Mouse (Mus musculus): ENCODE measurements at regions not wholly inside any gene's neighbourhood (a gene's known extent, or its start where the extent isn't known, plus 50 kb on each side); places are given as distances from the start of the nearest gene placed in this dataset.

DNA sequence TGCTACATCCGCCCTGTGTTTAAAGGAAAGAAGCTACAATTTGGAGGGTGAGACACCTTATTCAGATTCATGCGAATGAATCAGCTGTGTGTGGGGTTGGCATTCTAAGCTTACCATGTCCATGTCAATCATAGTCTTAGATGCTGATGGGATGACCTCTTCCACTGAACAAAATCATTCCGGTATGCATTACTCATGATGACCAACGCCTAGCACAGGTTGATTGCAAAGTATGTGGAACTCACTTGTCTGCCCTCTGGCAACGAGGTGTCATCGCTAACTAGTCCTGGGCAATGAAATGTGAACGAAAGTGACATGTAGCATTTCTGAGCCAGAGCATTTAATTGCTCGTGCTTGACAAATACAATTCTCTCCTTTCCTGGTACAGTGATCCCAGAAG lies 339.7 kb downstream of the Rnf144b start:
- WGBS, result 89% methylated on average over 8 of the region's 8 CpGs
- no peak for TF ChIP-seq POLR2A (IDR thresholded peaks at IDR 0.05; ENCODE audit: borderline replicate concordance, extremely low read depth, low read depth, low read length)
- no peak for TF ChIP-seq CTCF (IDR thresholded peaks at IDR 0.05; ENCODE audit: insufficient read depth, low read length)
- H3K4me3 ChIP-seq (replicated peaks; ENCODE audit: extremely low read depth, low read depth, low read length), result no peak overlapping the region

GRCm38 (mm10) chr13:47471543-47472213 lies 349.2 kb downstream of the Rnf144b start:
- Histone ChIP-seq H3K4me1 (ENCODE audit: control insufficient read depth, insufficient read depth, low read length) (no peaks in the 10 kb centered on the region), H3K4me3 (replicated peaks; ENCODE audit: extremely low read depth, low read depth, low read length) (no peak overlapping the region)
- TF ChIP-seq POLR2A (IDR thresholded peaks at IDR 0.05; ENCODE audit: borderline replicate concordance, extremely low read depth, low read depth, low read length) (no peak), CTCF (IDR thresholded peaks at IDR 0.05; ENCODE audit: insufficient read depth, low read length) (no peak)
- 75% methylated on average over 14 of the region's 14 CpGs for WGBS
- DNase-seq, result no peak

More for the DNA sequence above, 339.7 kb downstream of the Rnf144b start:
- no peaks in the 10 kb centered on the region for H3K4me1 ChIP-seq (ENCODE audit: control insufficient read depth, insufficient read depth, low read length)
- no peak for DNase-seq

DNA sequence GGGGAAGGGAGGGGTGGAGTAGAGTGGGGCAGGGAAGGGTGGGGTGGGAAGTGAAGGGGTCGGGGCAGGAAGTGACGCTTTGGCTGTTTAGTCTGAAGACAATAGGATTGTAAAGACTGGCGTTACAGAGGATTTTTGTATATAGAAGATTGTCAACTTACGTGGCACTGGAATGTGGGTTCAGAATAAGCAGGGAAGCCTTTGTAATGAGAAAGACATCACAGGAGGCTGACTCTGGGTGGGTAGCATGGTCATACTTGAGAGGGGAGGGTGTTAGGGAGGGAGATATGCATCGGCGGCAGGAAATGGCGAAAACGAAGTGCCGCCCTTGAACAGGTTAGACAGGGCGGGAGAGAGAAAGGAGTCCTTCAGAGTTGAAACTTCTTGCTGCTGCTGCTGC lies 357.7 kb downstream of the Rnf144b start:
- WGBS, result 41% methylated on average over 10 of the region's 10 CpGs
- Histone ChIP-seq H3K4me1 (ENCODE audit: control insufficient read depth, insufficient read depth, low read length) (no peaks in the 10 kb centered on the region), H3K4me3 (replicated peaks; ENCODE audit: extremely low read depth, low read depth, low read length) (no peak overlapping the region)
- no peak for TF ChIP-seq CTCF (IDR thresholded peaks at IDR 0.05; ENCODE audit: insufficient read depth, low read length)
- TF ChIP-seq POLR2A (IDR thresholded peaks at IDR 0.05; ENCODE audit: borderline replicate concordance, extremely low read depth, low read depth, low read length), result no peak
- no peak for DNase-seq

DNA sequence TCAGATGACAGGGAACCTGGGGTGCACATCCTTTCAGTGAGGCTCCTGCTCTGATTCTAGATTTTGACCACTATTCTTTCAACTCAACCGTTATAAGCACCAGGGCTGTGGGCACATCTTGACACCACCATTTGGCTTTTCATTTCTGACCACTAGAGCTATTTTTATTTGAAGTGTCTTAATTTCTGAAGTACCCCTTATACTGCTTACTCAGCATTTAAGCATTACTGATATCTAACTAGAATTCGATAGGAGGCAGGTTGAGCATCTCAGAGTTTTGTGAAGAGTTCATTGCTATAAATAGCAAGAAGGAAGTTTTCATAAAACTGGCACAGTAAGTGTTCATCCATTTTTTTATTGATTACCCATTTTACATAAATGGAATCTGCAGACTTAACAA lies 362.4 kb downstream of the Rnf144b start:
- 84% methylated on average over 2 of the region's 2 CpGs for WGBS
- no peak overlapping the region for H3K4me3 ChIP-seq (replicated peaks; ENCODE audit: extremely low read depth, low read depth, low read length)
- H3K4me1 ChIP-seq (ENCODE audit: control insufficient read depth, insufficient read depth, low read length), result no peaks in the 10 kb centered on the region
- no peak for DNase-seq
- TF ChIP-seq CTCF (IDR thresholded peaks at IDR 0.05; ENCODE audit: insufficient read depth, low read length) (no peak), POLR2A (IDR thresholded peaks at IDR 0.05; ENCODE audit: borderline replicate concordance, extremely low read depth, low read depth, low read length) (no peak)

DNA sequence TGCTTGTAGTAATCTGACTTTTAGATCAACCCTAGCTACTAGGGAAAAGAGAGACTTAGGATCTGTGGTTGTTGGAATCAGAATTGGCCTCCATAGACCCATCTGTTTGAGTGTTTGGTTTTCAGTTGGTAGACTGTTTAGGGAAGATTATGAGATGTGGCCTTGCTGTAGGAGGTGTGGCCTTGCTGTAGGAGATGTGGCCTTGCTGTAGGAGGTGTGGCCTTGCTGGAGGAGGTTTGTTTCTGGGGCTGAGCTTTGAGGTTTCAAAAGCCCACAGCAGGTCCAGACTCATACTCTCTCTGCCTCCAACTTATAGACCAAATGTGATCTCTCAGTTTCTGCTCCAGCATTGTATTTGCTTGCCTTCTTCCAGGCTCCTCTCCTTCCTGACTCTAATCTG lies 363.7 kb downstream of the Rnf144b start:
- no peaks in the 10 kb centered on the region for H3K4me1 ChIP-seq (ENCODE audit: control insufficient read depth, insufficient read depth, low read length)
- DNase-seq, result no peak
- TF ChIP-seq POLR2A (IDR thresholded peaks at IDR 0.05; ENCODE audit: borderline replicate concordance, extremely low read depth, low read depth, low read length), result no peak
- no peak for TF ChIP-seq CTCF (IDR thresholded peaks at IDR 0.05; ENCODE audit: insufficient read depth, low read length)
- H3K4me3 ChIP-seq (replicated peaks; ENCODE audit: extremely low read depth, low read depth, low read length), result no peak overlapping the region

- WGBS, result 68% methylated on average over 3 of the region's 3 CpGs
- Histone ChIP-seq H3K4me1 (ENCODE audit: control insufficient read depth, insufficient read depth, low read length) (no peaks in the 10 kb centered on the region), H3K4me3 (replicated peaks; ENCODE audit: extremely low read depth, low read depth, low read length) (no peak overlapping the region)
- no peak for TF ChIP-seq CTCF (IDR thresholded peaks at IDR 0.05; ENCODE audit: insufficient read depth, low read length)
- no peak for TF ChIP-seq POLR2A (IDR thresholded peaks at IDR 0.05; ENCODE audit: borderline replicate concordance, extremely low read depth, low read depth, low read length)
- no peak for DNase-seq
Observed at GRCm38 (mm10) chr13:47486658-47487057, 364.2 kb downstream of the Rnf144b start.

- WGBS, result 92% methylated on average over 15 of the region's 15 CpGs
- H3K4me1 ChIP-seq (ENCODE audit: control insufficient read depth, insufficient read depth, low read length), result no peaks in the 10 kb centered on the region
- no peak for DNase-seq
- TF ChIP-seq CTCF (IDR thresholded peaks at IDR 0.05; ENCODE audit: insufficient read depth, low read length) (no peak), POLR2A (IDR thresholded peaks at IDR 0.05; ENCODE audit: borderline replicate concordance, extremely low read depth, low read depth, low read length) (no peak)
- H3K4me3 ChIP-seq (replicated peaks; ENCODE audit: extremely low read depth, low read depth, low read length), result no peak overlapping the region
Observed at GRCm38 (mm10) chr13:47505380-47505955, 383.0 kb downstream of the Rnf144b start.

DNA sequence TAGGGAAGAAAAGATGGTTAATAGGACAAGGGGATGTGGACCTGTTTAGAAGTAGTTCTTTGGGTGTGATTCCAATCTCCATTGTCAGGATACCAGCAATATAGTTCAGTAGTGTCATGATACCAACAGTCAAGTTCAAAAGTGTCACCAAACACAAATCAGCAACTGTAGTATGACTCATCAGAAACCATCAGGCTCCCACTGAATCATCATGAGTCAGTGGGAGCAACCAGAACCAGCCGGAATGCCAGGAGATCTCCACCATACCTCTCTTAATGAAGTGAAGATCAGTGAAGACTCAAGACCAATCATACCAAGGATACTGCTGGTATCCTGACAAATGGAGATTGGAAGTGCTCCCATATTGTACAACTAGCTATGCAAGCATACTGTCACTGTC lies 410.5 kb downstream of the Rnf144b start:
- WGBS, result 97% methylated on average over 1 of the region's 1 CpGs
- DNase-seq, result no peak
- TF ChIP-seq CTCF (IDR thresholded peaks at IDR 0.05; ENCODE audit: insufficient read depth, low read length) (no peak), POLR2A (IDR thresholded peaks at IDR 0.05; ENCODE audit: borderline replicate concordance, extremely low read depth, low read depth, low read length) (no peak)
- H3K4me3 ChIP-seq (replicated peaks; ENCODE audit: extremely low read depth, low read depth, low read length), result no peak overlapping the region
- H3K4me1 ChIP-seq (ENCODE audit: control insufficient read depth, insufficient read depth, low read length), result no peaks in the 10 kb centered on the region

- WGBS, result 96% methylated on average over 2 of the region's 2 CpGs
- Histone ChIP-seq H3K4me1 (ENCODE audit: control insufficient read depth, insufficient read depth, low read length) (no peaks in the 10 kb centered on the region), H3K4me3 (replicated peaks; ENCODE audit: extremely low read depth, low read depth, low read length) (no peak overlapping the region)
- DNase-seq, result no peak
- TF ChIP-seq CTCF (IDR thresholded peaks at IDR 0.05; ENCODE audit: insufficient read depth, low read length), result no peak
- TF ChIP-seq POLR2A (IDR thresholded peaks at IDR 0.05; ENCODE audit: borderline replicate concordance, extremely low read depth, low read depth, low read length), result no peak
Observed at GRCm38 (mm10) chr13:47537156-47537555, 414.7 kb downstream of the Rnf144b start.

DNA sequence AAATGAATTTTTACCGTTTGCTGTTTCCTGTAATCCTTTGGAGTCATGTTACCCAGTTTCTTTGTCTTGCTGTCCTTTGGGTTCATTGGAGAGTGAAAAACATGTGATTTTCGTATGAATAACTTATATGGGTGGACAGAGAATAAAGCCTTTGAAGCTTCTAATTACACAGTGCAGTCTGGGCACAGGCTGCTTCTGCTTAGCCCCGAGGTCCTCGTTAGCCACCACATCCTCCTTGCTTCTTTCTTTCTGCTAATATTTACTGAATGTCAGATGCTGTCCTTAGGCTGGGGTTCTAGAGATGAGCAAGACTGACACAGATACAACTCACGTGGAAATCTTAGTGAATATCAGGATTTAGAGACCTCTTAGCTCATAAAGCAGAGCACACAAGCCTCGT lies 427.2 kb downstream of the Rnf144b start:
- TF ChIP-seq POLR2A (IDR thresholded peaks at IDR 0.05; ENCODE audit: borderline replicate concordance, extremely low read depth, low read depth, low read length) (no peak), CTCF (IDR thresholded peaks at IDR 0.05; ENCODE audit: insufficient read depth, low read length) (no peak)
- Histone ChIP-seq H3K4me1 (ENCODE audit: control insufficient read depth, insufficient read depth, low read length) (no peaks in the 10 kb centered on the region), H3K4me3 (replicated peaks; ENCODE audit: extremely low read depth, low read depth, low read length) (no peak overlapping the region)
- no peak for DNase-seq
- WGBS, result 61% methylated on average over 6 of the region's 6 CpGs
